Mouse (Mus musculus) spleen, adult 2 months (tissue): ENCODE results near the gene Rnf114.

Source experiments
- CTCF ChIP-seq: fragments of 200-500 bp; IDR thresholded peaks from 2 replicates; pipeline ENCODE4 v1.5.1; 2011; ENCODE audit warnings: mild to moderate bottlenecking, inconsistent platforms; ENCODE audit not compliant: insufficient read depth, insufficient read length, insufficient replicate concordance; ENCODE audit errors: extremely low read depth
- POLR2A ChIP-seq: fragments of 200-500 bp; IDR thresholded peaks from 2 replicates; pipeline ENCODE4 v1.6.1; 2011; ENCODE audit warnings: low read depth, low read length, inconsistent platforms

- TF ChIP-seq POLR2A: no peak
- TF ChIP-seq CTCF: no peak
Observed at GRCm38 (mm10) chr2:167555766-167556165, 63.3 kb downstream of the Rnf114 start.
